Mouse (Mus musculus): ENCODE measurements around the gene Tshz3. TPM values are rescaled to one million over a fixed set of nuclear protein-coding genes. Genes with fewer than 3 reads are reported as not detected.

Tshz3 gene
- polyA plus RNA-seq, 1 experiment from 2014 or later: 55.9 TPM

DNA sequence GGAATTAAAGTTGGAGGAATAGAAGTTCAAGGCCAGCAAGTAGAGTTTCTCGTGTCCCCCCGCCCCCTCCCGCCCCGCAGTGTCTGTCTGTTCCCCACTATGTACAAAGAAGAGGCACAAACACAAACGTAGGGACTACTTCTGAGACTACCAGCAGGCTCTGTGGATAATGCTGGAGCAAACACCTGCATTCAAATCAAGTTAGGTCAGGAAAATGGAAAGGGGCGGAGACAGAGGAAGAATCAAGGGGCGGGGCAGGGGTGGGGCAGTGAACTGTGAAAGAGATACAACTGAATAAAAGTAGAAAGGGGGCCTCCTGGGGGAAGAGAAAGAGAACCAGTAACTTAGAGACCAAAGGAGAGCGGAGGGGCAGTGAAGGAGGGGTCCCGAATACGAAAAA lies 19.4 kb upstream of the Tshz3 start:
- Histone ChIP-seq H3K4me1 (replicated peaks; ENCODE audit: control insufficient read depth, insufficient read depth, low read length) (peaks cover 18% of the 10 kb centered on the region; the same call in 1 of the 2 replicates), H3K27ac (no peak overlapping the region), H3K4me3 (replicated peaks; ENCODE audit: low read length) (no peak overlapping the region), H3K9me3 (ENCODE audit: control insufficient read depth, low read length) (no peaks in the 10 kb centered on the region), H3K4me2 (replicated peaks) (0 out of 2 replicates have a peak overlapping the region, but pooled peaks have one; percentile 49), H3K36me3 (replicated peaks; ENCODE audit: control insufficient read depth, insufficient read depth) (no peaks in the 10 kb centered on the region), H3K9ac (no peak overlapping the region), H3K27me3 (ENCODE audit: control insufficient read depth, insufficient read depth, low read length) (peaks cover 20% of the 10 kb centered on the region; the same call in 1 of the 2 replicates)
- 2% methylated on average over 10 of the region's 10 CpGs for WGBS
- DNase-seq (ENCODE audit: low spot score) (no peak), ATAC-seq (ENCODE audit: low FRiP score) (no peak)

DNA sequence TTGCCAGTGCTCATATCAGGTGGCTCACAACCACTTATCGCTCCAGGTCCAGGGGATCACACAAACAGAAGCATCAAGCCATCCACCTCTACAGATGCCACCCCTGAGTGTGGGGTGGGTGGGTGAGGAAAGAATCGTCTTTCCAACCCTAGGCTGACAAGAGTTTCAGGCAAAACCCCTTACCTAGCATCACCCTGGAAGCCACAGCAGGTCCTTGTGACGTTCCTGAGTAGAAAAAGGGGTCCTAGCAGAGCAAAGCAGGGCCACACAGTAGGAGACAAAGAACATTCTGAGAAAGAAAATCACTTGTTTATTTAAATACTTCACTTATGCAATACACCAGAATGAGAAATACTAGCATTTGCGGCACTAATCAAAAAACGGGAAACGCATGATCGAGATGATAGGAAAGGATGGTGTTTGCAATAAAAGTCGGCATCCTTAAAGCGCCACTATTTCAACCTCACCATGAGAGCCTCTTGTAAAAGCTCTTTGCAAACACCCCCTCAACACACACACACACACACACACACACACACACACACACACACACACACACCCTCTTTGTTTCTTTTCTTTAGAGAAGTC lies 18.8 kb upstream of the Tshz3 start:
- Histone ChIP-seq H3K4me1 (replicated peaks; ENCODE audit: control insufficient read depth, insufficient read depth, low read length) (peaks cover 18% of the 10 kb centered on the region; the same call in 1 of the 2 replicates), H3K9ac (no peak overlapping the region), H3K36me3 (replicated peaks; ENCODE audit: control insufficient read depth, insufficient read depth) (no peaks in the 10 kb centered on the region), H3K4me2 (replicated peaks) (peak overlapping the region; percentile 49), H3K4me3 (replicated peaks; ENCODE audit: low read length) (peak overlapping the region; percentile 15), H3K27me3 (ENCODE audit: control insufficient read depth, insufficient read depth, low read length) (peaks cover 20% of the 10 kb centered on the region; the same call in 1 of the 2 replicates), H3K9me3 (ENCODE audit: control insufficient read depth, low read length) (no peaks in the 10 kb centered on the region), H3K27ac (no peak overlapping the region)
- no peak for ATAC-seq (ENCODE audit: low FRiP score)
- no peak for DNase-seq (ENCODE audit: low spot score)
- 7% methylated on average over 9 of the region's 9 CpGs for WGBS

GRCm38 (mm10) chr7:36679866-36680458 lies 18.0 kb upstream of the Tshz3 start:
- DNase-seq (ENCODE audit: low spot score) (no peak), ATAC-seq (ENCODE audit: low FRiP score) (no peak)
- H3K9ac ChIP-seq: no peak overlapping the region; the same call in 1 of the 2 replicates
- H3K36me3 ChIP-seq (replicated peaks; ENCODE audit: control insufficient read depth, insufficient read depth): no peaks in the 10 kb centered on the region
- no peaks in the 10 kb centered on the region for H3K9me3 ChIP-seq (ENCODE audit: control insufficient read depth, low read length)
- peak overlapping the region; percentile 15 for H3K4me3 ChIP-seq (replicated peaks; ENCODE audit: low read length)
- peaks cover 20% of the 10 kb centered on the region; the same call in 1 of the 2 replicates for H3K27me3 ChIP-seq (ENCODE audit: control insufficient read depth, insufficient read depth, low read length)
- H3K27ac ChIP-seq: no peak overlapping the region
- peaks cover 18% of the 10 kb centered on the region; the same call in 1 of the 2 replicates for H3K4me1 ChIP-seq (replicated peaks; ENCODE audit: control insufficient read depth, insufficient read depth, low read length)
- H3K4me2 ChIP-seq (replicated peaks): peak overlapping the region; percentile 49
- WGBS: under 1% methylated on average over 18 of the region's 18 CpGs

DNA sequence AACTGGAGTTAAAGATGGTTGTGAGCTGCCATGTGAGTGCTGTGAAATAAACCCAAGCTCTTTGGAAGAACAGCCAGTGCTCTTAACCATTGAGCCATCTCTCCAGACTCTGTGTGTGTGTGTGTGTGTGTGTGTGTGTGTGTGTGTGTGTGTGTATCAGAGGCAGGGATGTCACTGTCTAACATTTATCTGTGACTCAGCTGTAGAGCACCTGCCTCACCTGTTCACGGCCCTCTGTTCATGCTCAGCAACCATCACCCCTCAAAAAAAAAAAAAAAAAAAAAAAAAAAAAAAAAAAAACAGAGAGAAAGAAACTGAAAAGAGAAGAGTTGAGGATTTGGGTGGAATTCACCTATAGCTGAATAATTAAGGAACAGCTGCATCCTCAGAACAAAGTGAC lies 10.4 kb upstream of the Tshz3 start:
- Histone ChIP-seq H3K27me3 (ENCODE audit: control insufficient read depth, insufficient read depth, low read length) (peaks cover 28% of the 10 kb centered on the region), H3K4me2 (replicated peaks) (no peak overlapping the region), H3K9ac (no peak overlapping the region), H3K9me3 (ENCODE audit: control insufficient read depth, low read length) (no peaks in the 10 kb centered on the region), H3K36me3 (replicated peaks; ENCODE audit: control insufficient read depth, insufficient read depth) (no peaks in the 10 kb centered on the region), H3K4me1 (replicated peaks; ENCODE audit: control insufficient read depth, insufficient read depth, low read length) (peaks cover 16% of the 10 kb centered on the region), H3K4me3 (replicated peaks; ENCODE audit: low read length) (no peak overlapping the region), H3K27ac (no peak overlapping the region)
- ATAC-seq (ENCODE audit: low FRiP score): no peak
- WGBS: 85% methylated on average over 1 of the region's 1 CpGs
- DNase-seq (ENCODE audit: low spot score): no peak

DNA sequence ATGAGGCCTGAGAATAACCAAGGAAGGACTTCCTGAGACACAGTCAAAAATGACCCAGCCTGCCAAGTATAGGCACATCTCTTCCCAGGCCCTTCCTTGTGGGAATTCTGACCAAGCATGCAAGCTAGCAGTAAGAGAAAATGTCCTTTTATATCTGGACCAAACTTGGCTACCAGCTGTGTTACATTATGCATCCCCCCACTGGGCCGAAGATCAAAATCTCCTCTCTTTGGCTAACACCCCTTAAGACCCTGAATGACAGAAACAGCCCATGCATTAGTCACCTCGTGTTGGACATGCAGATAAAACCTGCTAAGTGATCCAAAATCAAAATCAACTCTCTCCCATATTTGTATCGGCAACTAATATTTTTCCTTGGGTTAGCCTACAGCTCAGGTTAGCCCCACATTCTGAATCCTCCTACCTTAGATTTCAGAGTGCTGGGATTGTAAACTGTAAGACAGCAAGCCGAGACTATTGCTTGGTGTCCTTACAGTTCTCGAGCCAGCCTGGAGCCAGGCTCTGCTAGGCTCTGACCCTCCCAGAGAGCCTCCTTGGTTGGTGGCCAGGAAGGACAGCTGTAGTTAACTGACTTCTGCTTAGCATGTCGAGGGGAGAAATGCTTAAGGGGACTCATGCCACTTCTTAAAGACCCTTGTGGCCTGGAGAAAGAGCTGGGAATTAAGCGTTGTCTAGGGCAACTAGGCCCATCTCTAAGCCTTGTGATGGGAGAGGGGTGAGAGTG lies 8.7 kb upstream of the Tshz3 start:
- 60% methylated on average over 7 of the region's 7 CpGs for WGBS
- Histone ChIP-seq H3K4me2 (replicated peaks) (no peak overlapping the region), H3K27me3 (ENCODE audit: control insufficient read depth, insufficient read depth, low read length) (peaks cover 42% of the 10 kb centered on the region), H3K9me3 (ENCODE audit: control insufficient read depth, low read length) (no peaks in the 10 kb centered on the region), H3K4me3 (replicated peaks; ENCODE audit: low read length) (no peak overlapping the region), H3K9ac (no peak overlapping the region), H3K36me3 (replicated peaks; ENCODE audit: control insufficient read depth, insufficient read depth) (no peaks in the 10 kb centered on the region), H3K4me1 (replicated peaks; ENCODE audit: control insufficient read depth, insufficient read depth, low read length) (peaks cover 16% of the 10 kb centered on the region), H3K27ac (no peak overlapping the region)
- DNase-seq (ENCODE audit: low spot score): no peak
- ATAC-seq (ENCODE audit: low FRiP score): no peak

- under 1% methylated on average over 19 of the region's 19 CpGs for WGBS
- H3K27me3 ChIP-seq (ENCODE audit: control insufficient read depth, insufficient read depth, low read length): peaks cover 42% of the 10 kb centered on the region
Measured at GRCm38 (mm10) chr7:36690551-36690950, 7.4 kb upstream of the Tshz3 start.

GRCm38 (mm10) chr7:36691617-36692016 lies 6.3 kb upstream of the Tshz3 start:
- H3K4me1 ChIP-seq (replicated peaks; ENCODE audit: control insufficient read depth, insufficient read depth, low read length): peaks cover 18% of the 10 kb centered on the region
- H3K27me3 ChIP-seq (ENCODE audit: control insufficient read depth, insufficient read depth, low read length): peaks cover 47% of the 10 kb centered on the region
- H3K27ac ChIP-seq: no peak overlapping the region

More at GRCm38 (mm10) chr7:36690551-36690950, 7.4 kb upstream of the Tshz3 start:
- Histone ChIP-seq H3K4me1 (replicated peaks; ENCODE audit: control insufficient read depth, insufficient read depth, low read length) (peaks cover 18% of the 10 kb centered on the region), H3K36me3 (replicated peaks; ENCODE audit: control insufficient read depth, insufficient read depth) (no peaks in the 10 kb centered on the region), H3K4me3 (replicated peaks; ENCODE audit: low read length) (no peak overlapping the region), H3K4me2 (replicated peaks) (0 out of 2 replicates have a peak overlapping the region, but pooled peaks have one; percentile 31), H3K27ac (no peak overlapping the region), H3K9ac (no peak overlapping the region), H3K9me3 (ENCODE audit: control insufficient read depth, low read length) (no peaks in the 10 kb centered on the region)
- no peak for DNase-seq (ENCODE audit: low spot score)
- ATAC-seq (ENCODE audit: low FRiP score): no peak

GRCm38 (mm10) chr7:36692381-36692780 lies 5.5 kb upstream of the Tshz3 start:
- DNase-seq (ENCODE audit: low spot score) (no peak), ATAC-seq (ENCODE audit: low FRiP score) (no peak)
- no peaks in the 10 kb centered on the region for H3K9me3 ChIP-seq (ENCODE audit: control insufficient read depth, low read length)
- H3K4me3 ChIP-seq (replicated peaks; ENCODE audit: low read length): no peak overlapping the region
- peaks cover 47% of the 10 kb centered on the region for H3K27me3 ChIP-seq (ENCODE audit: control insufficient read depth, insufficient read depth, low read length)
- 6% methylated on average over 5 of the region's 5 CpGs for WGBS
- peaks cover 18% of the 10 kb centered on the region for H3K4me1 ChIP-seq (replicated peaks; ENCODE audit: control insufficient read depth, insufficient read depth, low read length)
- peak overlapping the region; percentile 31; the same call in 1 of the 2 replicates for H3K4me2 ChIP-seq (replicated peaks)
- H3K27ac ChIP-seq: no peak overlapping the region
- no peaks in the 10 kb centered on the region for H3K36me3 ChIP-seq (replicated peaks; ENCODE audit: control insufficient read depth, insufficient read depth)
- no peak overlapping the region for H3K9ac ChIP-seq

More at GRCm38 (mm10) chr7:36691617-36692016, 6.3 kb upstream of the Tshz3 start:
- Histone ChIP-seq H3K36me3 (replicated peaks; ENCODE audit: control insufficient read depth, insufficient read depth) (no peaks in the 10 kb centered on the region), H3K9ac (no peak overlapping the region), H3K4me2 (replicated peaks) (peak overlapping the region; percentile 31; the same call in 1 of the 2 replicates), H3K9me3 (ENCODE audit: control insufficient read depth, low read length) (no peaks in the 10 kb centered on the region), H3K4me3 (replicated peaks; ENCODE audit: low read length) (no peak overlapping the region)
- ATAC-seq (ENCODE audit: low FRiP score) (no peak), DNase-seq (ENCODE audit: low spot score) (no peak)
- 1% methylated on average over 14 of the region's 14 CpGs for WGBS

GRCm38 (mm10) chr7:36693081-36693480 lies 4.8 kb upstream of the Tshz3 start:
- 27% methylated on average over 3 of the region's 3 CpGs for WGBS
- Histone ChIP-seq H3K27ac (no peak overlapping the region), H3K4me2 (replicated peaks) (no peak overlapping the region), H3K9me3 (ENCODE audit: control insufficient read depth, low read length) (no peaks in the 10 kb centered on the region), H3K4me3 (replicated peaks; ENCODE audit: low read length) (no peak overlapping the region), H3K36me3 (replicated peaks; ENCODE audit: control insufficient read depth, insufficient read depth) (no peaks in the 10 kb centered on the region), H3K27me3 (ENCODE audit: control insufficient read depth, insufficient read depth, low read length) (peaks cover 47% of the 10 kb centered on the region), H3K4me1 (replicated peaks; ENCODE audit: control insufficient read depth, insufficient read depth, low read length) (peaks cover 18% of the 10 kb centered on the region), H3K9ac (no peak overlapping the region)
- no peak for DNase-seq (ENCODE audit: low spot score)
- ATAC-seq (ENCODE audit: low FRiP score): no peak
